In the genomic region with DNA sequence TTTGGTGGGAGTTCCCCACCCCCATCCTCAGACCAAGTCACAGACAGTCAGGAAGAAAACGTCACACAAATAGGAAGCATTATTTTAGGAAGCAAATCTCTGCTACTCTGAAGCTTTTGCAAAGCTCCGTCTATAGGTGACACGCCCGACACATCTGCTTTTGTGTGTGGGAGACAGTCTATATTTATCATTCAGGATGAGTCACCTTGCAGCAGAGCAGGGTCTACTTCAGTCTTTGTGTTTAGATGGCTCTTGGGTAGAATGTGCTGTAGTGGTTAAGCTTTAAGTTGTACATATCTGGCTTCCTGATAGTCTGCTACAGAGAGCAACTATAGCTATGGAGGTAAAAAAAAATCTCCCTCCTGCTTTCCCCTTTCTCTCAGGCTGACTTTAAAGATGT, we compare ENCODE assay signal across 25 mouse cellular contexts.
DNase-seq lines count a peak whose midpoint lies in the region; ATAC-seq and TF ChIP-seq lines count a peak whose summit lies in the region.
"Had no signal": no experiment of that assay in that cellular context is flagged by ENCODE, and none has a peak within 500 bp of the region (broad histone marks: within the 10 kb centered on the region; RNA-seq: fewer than 3 reads in every experiment).

No protein-coding gene starts in this region.

- DNase-seq in frontal cortex, postnatal 10 days (ENCODE audit: low spot score in 2 of 2), result no peak
- DNase-seq in right cerebral cortex, adult 18-20 months, result peak; percentile 59
- DNase-seq in right cerebral cortex, postnatal 14 days, result no peak
- DNase-seq in induced T-regulatory cell, adult 2 months (ENCODE audit: low read depth), result peak; percentile 5
- DNase-seq in embryo, embryonic 9.5 days (ENCODE audit: extremely low spot score), result no peak
- DNase-seq: adrenal gland, postnatal 10 days; cerebellum, adult 11-12 months; cerebellum, postnatal 14 days; gastrocnemius, adult 2 months; heart, postnatal 14 days; kidney, adult 9 months; kidney, postnatal 4 days; lung, adult 2 months; spleen, adult 18-20 months had no signal

- peak; percentile 86 for ATAC-seq in frontal cortex, adult (ENCODE audit: low TSS enrichment)
- no peak for ATAC-seq in megakaryocyte progenitor cell, adult 5-6 weeks (replicated peaks; ENCODE audit: poor library complexity)
- ATAC-seq: activated CD4-positive, CD25-positive, alpha-beta regulatory T cell, adult 4 months; forebrain, embryonic 14.5 days; liver, embryonic 12.5 days had no signal

- peaks cover 4% of the 10 kb centered on the region for H3K4me1 ChIP-seq in olfactory bulb, adult 2 months (ENCODE audit: control insufficient read depth, insufficient read depth, low read length)
- H3K4me1 ChIP-seq: liver, embryonic 12.5 days had no signal

- 28% methylated on average over 4 of the region's 4 CpGs for WGBS in olfactory bulb, adult 2 months

- H3K4me3 ChIP-seq in olfactory bulb, adult 2 months (ENCODE audit: insufficient read depth, low read depth, low read length), result no peak overlapping the region
- H3K4me3 ChIP-seq: erythroblast, embryonic 14.5 days; gastrocnemius, adult 2 months; heart, embryonic 12.5 days; hindbrain, embryonic 12.5 days; limb, embryonic 12.5 days; liver, embryonic 12.5 days; neural tube, embryonic 13.5 days had no signal

- no peak for TF ChIP-seq POLR2A in olfactory bulb, adult 2 months (IDR thresholded peaks at IDR 0.05; ENCODE audit: insufficient read depth, low read depth, low read length)

- peak overlapping the region; percentile 95 for H3K27ac ChIP-seq in olfactory bulb, adult 2 months (ENCODE audit: insufficient read depth, low read depth, low read length)
- H3K27ac ChIP-seq: gastrocnemius, adult 2 months; hindbrain, embryonic 12.5 days; limb, embryonic 12.5 days; liver, embryonic 12.5 days; neural tube, embryonic 13.5 days had no signal

- no peak for TF ChIP-seq CTCF in olfactory bulb, adult 2 months (IDR thresholded peaks at IDR 0.05; ENCODE audit: insufficient read depth, low read depth, low read length)

Comparison
In these comparisons a context has a peak if more than half of its experiments do, and no peak if none do; other contexts are left out.
1. DNase-seq: peak in right cerebral cortex, adult 18-20 months (single experiment) and induced T-regulatory cell, adult 2 months (single experiment); none in frontal cortex, postnatal 10 days (0 of 2), right cerebral cortex, postnatal 14 days (single experiment) and embryo, embryonic 9.5 days (single experiment).